Mouse (Mus musculus): ENCODE measurements around the gene Pdia5. TPM values are rescaled to one million over a fixed set of nuclear protein-coding genes. Genes with fewer than 3 reads are reported as not detected.

The Pdia5 gene
- total and polyA plus RNA-seq, 3 experiments = not detected

GRCm38 (mm10) chr16:35385654-35386053, 105.0 kb downstream of the Pdia5 start:
- Histone ChIP-seq H3K4me2 (ENCODE audit: insufficient read depth, low read depth, poor library complexity, severe bottlenecking) (no peak overlapping the region), H3K9ac (ENCODE audit: insufficient read depth, low read depth) (no peak overlapping the region), H3K9me3 (replicated peaks; ENCODE audit: low read length) (peaks cover 8% of the 10 kb centered on the region), H3K4me3 (replicated peaks in 1 of 3; ENCODE audit: low read depth in 2 of 3, low read length in 2 of 3, poor library complexity in 1 of 3) (no peak overlapping the region), H3K36me3 (replicated peaks in 1 of 2; ENCODE audit: control insufficient read depth in 1 of 2, insufficient read depth in 1 of 2, low read length in 1 of 2) (no peaks in the 10 kb centered on the region), H3K79me2 (replicated peaks; ENCODE audit: control insufficient read depth, extremely low read depth, insufficient read depth, poor library complexity, severe bottlenecking) (no peaks in the 10 kb centered on the region), H3K4me1 (ENCODE audit: control insufficient read depth in 1 of 2, insufficient read depth in 2 of 2) (peaks cover 0 to 3% of the 10 kb centered on the region in 2 experiments; a peak in 1 of 4 replicates), H3K27me3 (replicated peaks) (peaks cover 55% of the 10 kb centered on the region), H3K27ac (ENCODE audit: insufficient read depth, low read depth) (no peak overlapping the region)
- dilution Hi-C loops (cut with MboI; ENCODE audit: extremely low pct_ligation_motif_present, extremely low pct_unique_long_range_greater_than_20kb, low sequenced_read_pairs) = no loop called here
- TF ChIP-seq TCF12 (IDR thresholded peaks at IDR 0.05; ENCODE audit: low read depth, low read length) = no peak
- TF ChIP-seq MAFK (IDR thresholded peaks at IDR 0.05; ENCODE audit: insufficient replicate concordance, low read length) = no peak
- no peak for TF ChIP-seq MYC (IDR thresholded peaks at IDR 0.05; ENCODE audit: low read depth, low read length)
- TF ChIP-seq NELFE (IDR thresholded peaks at IDR 0.05; ENCODE audit: low read depth, low read length) = no peak
- no peak for TF ChIP-seq ZC3H11A (IDR thresholded peaks at IDR 0.05; ENCODE audit: low read depth, low read length)
- TF ChIP-seq SMC3 (IDR thresholded peaks at IDR 0.05; ENCODE audit: low read depth, low read length) = no peak
- in situ Hi-C loops (cut with MboI; ENCODE audit: low pct_ligation_motif_present, low pct_unique_long_range_greater_than_20kb, low sequenced_read_pairs) = no loop called here
- no peak for DNase-seq (ENCODE audit: extremely low read depth)

- Histone ChIP-seq H3K4me1 (ENCODE audit: control insufficient read depth in 1 of 2, insufficient read depth in 2 of 2) (peaks cover 0 to 7% of the 10 kb centered on the region in 2 experiments; a peak in 3 of 4 replicates), H3K27me3 (replicated peaks) (peaks cover 62% of the 10 kb centered on the region), H3K27ac (ENCODE audit: insufficient read depth, low read depth) (no peak overlapping the region), H3K9me3 (replicated peaks; ENCODE audit: low read length) (no peaks in the 10 kb centered on the region), H3K4me3 (replicated peaks in 1 of 3; ENCODE audit: low read depth in 2 of 3, low read length in 2 of 3, poor library complexity in 1 of 3) (peak overlapping the region in 1 of 3 experiments; percentile 5), H3K9ac (ENCODE audit: insufficient read depth, low read depth) (peak overlapping the region; percentile 7; the same call in 1 of the 2 replicates), H3K4me2 (ENCODE audit: insufficient read depth, low read depth, poor library complexity, severe bottlenecking) (peak overlapping the region; percentile 96), H3K36me3 (replicated peaks in 1 of 2; ENCODE audit: control insufficient read depth in 1 of 2, insufficient read depth in 1 of 2, low read length in 1 of 2) (no peaks in the 10 kb centered on the region), H3K79me2 (replicated peaks; ENCODE audit: control insufficient read depth, extremely low read depth, insufficient read depth, poor library complexity, severe bottlenecking) (no peaks in the 10 kb centered on the region)
- in situ Hi-C loops (cut with MboI; ENCODE audit: low pct_ligation_motif_present, low pct_unique_long_range_greater_than_20kb, low sequenced_read_pairs) = no loop called here
- TF ChIP-seq EP300 (IDR thresholded peaks at IDR 0.05; ENCODE audit: low read length) = no peak
- no peak for TF ChIP-seq CTCF (conservative IDR thresholded peaks at IDR 0.05 in 1 of 2, IDR thresholded peaks at IDR 0.05 in 1 of 2; ENCODE audit: low read depth in 2 of 2, low read length in 2 of 2)
- no peak for TF ChIP-seq MAX (IDR thresholded peaks at IDR 0.05; ENCODE audit: low read length)
- no peak for TF ChIP-seq MAFK (IDR thresholded peaks at IDR 0.05; ENCODE audit: insufficient replicate concordance, low read length)
- TF ChIP-seq ETS1 (conservative IDR thresholded peaks at IDR 0.05; ENCODE audit: low read depth, low read length) = no peak
- no peak for TF ChIP-seq MYC (IDR thresholded peaks at IDR 0.05; ENCODE audit: low read depth, low read length)
- no peak for TF ChIP-seq IRF4 (IDR thresholded peaks at IDR 0.05; ENCODE audit: low read depth, low read length)
- TF ChIP-seq CHD1 (IDR thresholded peaks at IDR 0.05; ENCODE audit: low read depth, low read length) = no peak
- no peak for TF ChIP-seq RCOR1 (conservative IDR thresholded peaks at IDR 0.05; ENCODE audit: low read depth, low read length)
- no peak for TF ChIP-seq MXI1 (IDR thresholded peaks at IDR 0.05; ENCODE audit: low read depth, low read length)
- no peak for TF ChIP-seq TCF12 (IDR thresholded peaks at IDR 0.05; ENCODE audit: low read depth, low read length)
- no peak for TF ChIP-seq SMC3 (IDR thresholded peaks at IDR 0.05; ENCODE audit: low read depth, low read length)
- no peak for DNase-seq (ENCODE audit: extremely low read depth)
- dilution Hi-C loops (cut with MboI; ENCODE audit: extremely low pct_ligation_motif_present, extremely low pct_unique_long_range_greater_than_20kb, low sequenced_read_pairs) = no loop called here
Measured at GRCm38 (mm10) chr16:35380048-35380447, 110.6 kb downstream of the Pdia5 start.

Measured in CH12.LX (cell line).